Mouse (Mus musculus) left cerebral cortex, postnatal 36 days (tissue): ENCODE measurements around the gene Fmnl3. TPM values are rescaled to one million over a fixed set of nuclear protein-coding genes. Genes with fewer than 3 reads are reported as not detected.

Experiments used
- DNase-seq, 2 experiments: peaks; one replicate each; pipeline ENCODE4 v3.0.0; 2021 to 2022; ENCODE audit warnings: low spot score in 2 of 2, mixed read lengths in 1 of 2
- intact Hi-C: fragments of 180-260 bp; cut with DNase I; formaldehyde crosslinking; loops from one replicate; pipeline ENCODE4 v1.15.1; 2025
- total RNA-seq, 2 experiments: library from RNA; stranded (reverse); gene quantifications; 2 replicates each; pipeline ENCODE4 v1.2.3; 2021

Fmnl3 gene
- total RNA-seq = 10 to 100 TPM; 10.6 to 10.8 TPM

GRCm38 (mm10) chr15:99370259-99370691 lies at the start of gene Fmnl3:
Gene Fmnl3 (minus strand): TSS chr15:99370482.
- intact Hi-C loops = loop anchor here (1.0 kb wide), 1 partner anchor 53 kb away; no protein-coding TSS in a partner anchor
- DNase-seq = peak; percentile 96 to 97

DNA sequence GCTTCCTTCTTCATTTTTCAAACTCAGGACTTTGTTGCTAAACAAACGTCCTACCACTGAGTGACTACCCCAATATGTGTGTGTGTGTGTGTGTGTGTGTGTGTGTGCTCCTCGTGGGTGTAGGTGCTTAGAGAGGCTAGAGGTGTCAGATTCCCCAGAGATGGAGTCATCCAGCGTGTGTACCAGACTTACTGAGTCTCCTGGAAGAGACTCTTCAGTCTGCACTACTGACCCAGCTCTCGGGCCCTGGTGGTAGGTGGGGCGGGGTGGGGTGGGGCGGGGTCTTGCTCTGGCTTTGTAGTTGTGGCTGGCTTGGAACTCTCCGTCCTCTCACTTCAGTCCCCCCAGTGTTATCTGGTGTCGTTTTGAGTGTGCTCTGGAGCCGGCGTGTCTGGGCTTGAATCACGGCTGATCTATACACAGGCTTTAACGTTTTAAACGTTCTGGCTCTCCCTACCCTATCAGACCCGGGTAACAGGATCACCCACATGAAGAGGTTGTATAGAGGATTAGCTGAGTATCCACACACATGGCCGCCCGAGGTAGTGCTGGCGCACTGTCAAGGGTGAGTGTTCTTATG lies 47.5 kb upstream of the Fmnl3 start:
- intact Hi-C loops = loop anchor here (2.0 kb wide), 1 partner anchor 101 kb away; no protein-coding TSS in a partner anchor
- no peak for DNase-seq

GRCm38 (mm10) chr15:99416957-99417356 lies 46.7 kb upstream of the Fmnl3 start:
- intact Hi-C loops = loop anchor here (1.0 to 2.0 kb wide), 2 partner anchors 54 to 100 kb away; no protein-coding TSS in a partner anchor
- no peak for DNase-seq

DNA sequence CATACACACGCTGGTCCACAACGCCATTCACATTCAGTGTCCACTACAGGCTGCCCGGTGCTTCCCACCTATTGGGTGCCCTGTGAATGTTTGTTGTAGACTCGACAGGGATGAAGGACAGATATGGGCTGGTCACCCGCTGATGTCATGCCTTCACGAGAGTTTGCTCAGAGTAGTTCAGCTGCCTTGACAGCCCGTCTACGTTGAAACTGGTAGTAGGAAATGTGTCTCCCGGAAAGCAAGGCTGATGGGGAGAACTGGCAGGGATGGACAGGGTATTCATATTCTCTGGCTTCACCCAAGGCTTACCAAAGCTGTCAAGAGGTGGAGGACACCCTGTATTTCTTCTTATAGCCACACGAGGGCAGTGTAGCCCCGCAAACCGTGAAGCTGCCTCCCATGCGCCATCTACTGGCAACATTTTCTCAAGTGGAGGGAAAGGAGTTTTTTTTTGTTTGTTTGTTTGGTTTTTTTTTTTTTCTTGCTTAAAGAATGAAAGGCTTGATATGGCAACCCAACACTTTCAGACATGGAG lies 46.1 kb upstream of the Fmnl3 start:
- peak; percentile 65 to 74 for DNase-seq
- intact Hi-C loops = loop anchor here (1.0 to 2.0 kb wide), 2 partner anchors 55 to 100 kb away; no protein-coding TSS in a partner anchor

GRCm38 (mm10) chr15:99415793-99416192 lies 45.5 kb upstream of the Fmnl3 start:
- intact Hi-C loops = loop anchor here (1.0 to 2.0 kb wide), 2 partner anchors 56 to 99 kb away; no protein-coding TSS in a partner anchor
- no peak for DNase-seq

DNA sequence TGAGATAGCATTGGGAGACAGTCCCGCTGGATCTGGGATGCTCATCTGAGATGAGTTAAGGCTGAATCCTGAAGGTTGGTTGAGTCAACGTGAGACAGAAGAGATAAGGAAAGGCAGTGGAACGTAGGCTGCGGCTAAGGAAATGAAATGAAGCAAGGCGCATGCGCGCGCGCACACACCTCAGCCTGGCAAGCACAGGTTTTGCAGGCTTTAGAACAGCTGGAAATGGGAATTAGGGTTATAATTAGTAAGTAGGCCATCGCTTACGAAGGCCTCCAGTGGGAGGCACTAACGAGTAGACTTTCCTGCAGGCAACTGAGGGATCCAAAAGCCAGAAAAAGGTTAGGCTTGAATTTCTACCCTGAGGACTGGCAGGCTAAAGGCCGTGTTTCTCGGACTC lies 41.5 kb upstream of the Fmnl3 start:
- peak in 1 of 2 experiments; percentile 30 for DNase-seq
- intact Hi-C loops = no loop called here

GRCm38 (mm10) chr15:99408845-99409244 lies 38.6 kb upstream of the Fmnl3 start:
- intact Hi-C loops = no loop called here
- no peak for DNase-seq

DNA sequence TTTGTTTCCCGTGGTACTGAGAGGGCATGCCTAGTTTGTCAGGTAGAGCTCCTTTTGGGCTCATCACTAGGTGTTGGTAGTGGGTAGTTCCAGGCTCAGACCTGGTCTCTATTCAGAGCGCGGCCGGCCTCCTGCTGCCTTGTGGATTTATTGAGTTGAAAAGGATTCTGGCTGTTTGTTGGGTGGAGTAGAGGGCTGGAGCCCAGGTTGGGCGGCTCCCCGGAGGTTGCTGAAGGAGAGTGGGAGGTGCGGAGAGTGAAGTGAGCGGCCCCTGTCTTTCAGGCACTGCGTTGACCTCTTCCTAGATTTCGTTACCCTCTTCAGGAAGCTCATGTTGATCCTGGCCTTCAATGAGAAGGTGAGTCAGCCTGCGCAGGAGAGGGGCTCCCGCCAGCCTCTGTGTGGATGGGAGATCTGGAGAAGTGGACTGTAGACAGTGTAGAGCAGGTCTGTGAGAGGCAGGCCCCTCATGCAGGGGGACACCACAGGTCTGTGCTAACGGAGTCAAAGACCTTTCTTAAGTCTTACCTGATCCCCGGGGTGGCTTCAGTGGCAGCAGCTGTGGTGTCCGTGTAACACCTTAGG lies 36.8 kb upstream of the Fmnl3 start:
- no peak for DNase-seq
- intact Hi-C loops = no loop called here

GRCm38 (mm10) chr15:99405150-99405549 lies 34.9 kb upstream of the Fmnl3 start:
- intact Hi-C loops = no loop called here
- DNase-seq = no peak

DNA sequence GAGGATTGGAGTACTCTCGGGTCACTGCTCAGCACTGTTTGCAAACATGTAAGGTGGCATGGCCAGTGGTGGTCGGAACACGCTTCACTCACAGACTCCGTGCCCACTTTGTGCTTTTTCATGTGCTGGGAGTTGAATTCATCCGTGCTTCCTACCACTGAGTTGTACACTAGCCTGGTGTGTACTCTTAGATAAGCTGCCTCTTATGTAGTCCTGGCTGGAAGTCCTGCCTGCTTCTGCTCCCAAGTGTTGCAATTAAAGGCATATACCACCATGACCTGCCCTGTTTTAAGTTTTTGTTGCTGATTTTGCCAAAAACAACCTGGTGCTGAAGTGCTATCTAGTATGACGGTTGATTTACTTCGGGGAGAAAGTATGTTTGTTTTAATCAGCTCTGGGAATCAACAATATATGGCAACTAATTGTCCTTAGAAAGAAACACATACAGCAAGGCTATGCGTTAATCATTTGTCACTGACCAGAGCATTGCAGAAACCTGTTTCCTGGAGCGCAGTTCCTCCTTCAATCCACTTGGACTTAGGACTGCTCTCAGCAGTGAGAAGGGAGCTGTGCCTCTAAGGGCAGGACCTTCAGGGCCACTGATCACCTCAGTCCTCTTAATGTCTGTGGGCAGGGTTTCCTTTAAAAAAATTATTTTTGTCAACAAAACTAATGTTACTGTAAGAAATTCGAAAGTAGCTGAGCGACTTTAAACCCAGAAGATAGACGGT lies 33.0 kb upstream of the Fmnl3 start:
- intact Hi-C loops = no loop called here
- no peak for DNase-seq

DNA sequence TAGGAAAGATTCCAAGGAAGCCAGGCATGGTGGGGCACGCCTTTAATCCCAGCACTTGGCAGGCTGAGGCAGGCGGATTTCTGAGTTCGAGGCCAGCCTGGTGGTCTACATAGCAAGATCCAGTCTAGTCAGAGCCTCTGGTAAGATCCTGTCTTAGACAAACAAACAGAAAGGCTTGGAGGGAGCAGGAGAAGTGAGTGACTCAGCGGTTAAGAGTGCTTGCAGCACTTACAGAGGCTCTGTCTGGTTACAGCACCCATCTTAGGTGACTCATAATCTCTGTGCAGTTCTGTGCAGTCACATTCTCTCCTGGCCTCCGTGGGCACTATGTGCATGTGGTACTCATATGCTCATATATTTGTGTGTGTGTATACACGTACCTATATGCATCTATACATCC lies 30.3 kb upstream of the Fmnl3 start:
- no peak for DNase-seq
- intact Hi-C loops = no loop called here

DNA sequence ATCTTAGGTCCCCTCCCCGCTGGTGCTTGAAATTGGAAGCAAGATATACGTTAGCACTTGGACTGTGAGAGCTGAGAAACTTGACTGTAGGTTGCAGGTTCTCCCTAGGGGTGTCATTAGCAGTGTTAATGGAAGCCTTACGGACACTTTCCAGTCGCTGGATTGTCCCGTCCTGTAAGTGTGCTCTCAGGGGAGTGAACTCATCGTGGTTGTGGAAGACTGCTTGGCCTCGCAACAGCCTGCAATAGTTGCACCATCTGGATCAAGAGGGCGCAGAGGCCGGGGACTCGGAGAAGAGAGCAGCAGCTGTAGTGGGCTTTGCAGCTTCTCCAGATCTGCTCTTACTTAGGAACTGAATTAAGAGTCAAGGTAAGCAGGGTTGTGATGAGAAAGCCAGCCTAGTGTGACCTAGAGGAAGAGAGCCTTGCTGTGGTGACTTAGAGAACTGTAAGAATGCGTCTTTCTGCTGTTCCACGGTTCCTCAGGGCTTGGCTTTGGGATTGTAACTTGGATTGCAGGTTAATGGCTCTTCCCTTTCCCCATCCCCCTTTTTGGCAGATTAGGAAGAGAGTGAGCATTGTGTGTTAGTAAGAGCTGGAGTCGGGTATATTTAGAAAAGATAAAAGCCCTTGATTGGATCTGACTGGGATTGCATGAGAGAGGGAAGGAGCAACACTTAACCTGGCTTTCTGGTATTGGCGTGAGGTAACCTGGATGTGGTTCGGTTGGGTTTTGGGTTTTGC lies 29.4 kb upstream of the Fmnl3 start:
- intact Hi-C loops = no loop called here
- DNase-seq = no peak

DNA sequence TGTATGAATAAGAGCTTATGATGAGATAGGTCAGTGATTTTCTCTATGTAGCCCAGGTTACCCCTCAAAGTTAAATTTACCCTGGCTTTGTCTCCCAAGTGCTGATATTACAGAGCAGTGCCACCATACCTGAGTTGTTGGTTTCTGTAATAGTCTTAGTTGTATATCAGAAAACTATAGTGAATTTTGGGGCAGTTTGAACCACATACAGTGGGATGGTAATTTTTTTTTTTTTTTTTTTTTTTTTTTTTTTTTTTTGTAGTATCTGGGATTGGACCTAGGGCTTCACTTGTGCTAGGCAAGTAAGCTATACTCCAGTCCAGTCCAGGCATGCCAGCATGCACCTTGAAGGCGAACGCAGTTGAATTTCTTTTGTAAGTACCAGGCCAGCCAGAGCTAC lies 27.3 kb upstream of the Fmnl3 start:
- DNase-seq = no peak
- intact Hi-C loops = no loop called here

GRCm38 (mm10) chr15:99396875-99397274 lies 26.6 kb upstream of the Fmnl3 start:
- no peak for DNase-seq
- intact Hi-C loops = no loop called here

GRCm38 (mm10) chr15:99396462-99396861 lies 26.2 kb upstream of the Fmnl3 start:
- DNase-seq = no peak
- intact Hi-C loops = no loop called here

DNA sequence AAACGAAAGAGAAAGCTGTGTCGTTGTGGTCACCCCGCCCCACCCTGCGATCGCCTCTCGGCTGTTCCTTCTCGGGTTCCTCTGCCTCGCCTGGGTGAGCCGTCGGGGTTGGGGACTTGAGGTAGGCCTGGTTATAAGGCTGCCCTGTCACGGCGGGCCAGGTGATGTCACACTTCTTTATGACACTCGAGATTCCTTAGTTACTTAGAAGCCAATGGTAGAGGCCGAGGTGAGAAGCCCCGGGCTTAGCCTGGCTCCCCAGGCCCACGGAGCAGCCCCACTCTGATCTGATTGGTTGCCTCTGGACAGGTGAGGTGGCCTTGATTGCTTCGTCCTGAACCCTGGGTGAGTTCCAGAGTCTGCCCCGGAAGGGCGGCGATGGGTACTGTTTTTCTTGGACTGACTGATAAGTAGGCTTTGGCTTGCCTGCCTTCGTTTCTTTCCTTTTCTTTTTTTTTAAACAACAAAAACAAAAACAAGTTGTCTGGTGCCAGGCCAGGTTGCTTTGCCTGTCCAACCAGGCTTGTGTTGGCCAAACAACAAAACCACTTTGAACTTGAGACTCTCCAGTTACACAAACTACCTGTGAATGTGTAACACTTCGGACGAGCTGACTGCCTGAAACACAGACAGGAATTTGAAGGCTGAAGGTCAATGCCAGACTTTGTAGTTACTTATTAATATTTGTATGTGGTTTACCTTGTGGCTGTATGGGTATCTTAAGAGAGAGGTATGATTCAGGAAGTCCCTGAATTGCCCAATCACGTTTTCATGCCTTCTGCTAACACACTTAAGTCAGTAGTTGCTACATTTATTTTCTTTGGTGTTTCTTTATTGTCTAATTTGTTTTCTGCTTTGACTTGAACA lies 23.3 kb upstream of the Fmnl3 start:
- intact Hi-C loops = no loop called here

DNA sequence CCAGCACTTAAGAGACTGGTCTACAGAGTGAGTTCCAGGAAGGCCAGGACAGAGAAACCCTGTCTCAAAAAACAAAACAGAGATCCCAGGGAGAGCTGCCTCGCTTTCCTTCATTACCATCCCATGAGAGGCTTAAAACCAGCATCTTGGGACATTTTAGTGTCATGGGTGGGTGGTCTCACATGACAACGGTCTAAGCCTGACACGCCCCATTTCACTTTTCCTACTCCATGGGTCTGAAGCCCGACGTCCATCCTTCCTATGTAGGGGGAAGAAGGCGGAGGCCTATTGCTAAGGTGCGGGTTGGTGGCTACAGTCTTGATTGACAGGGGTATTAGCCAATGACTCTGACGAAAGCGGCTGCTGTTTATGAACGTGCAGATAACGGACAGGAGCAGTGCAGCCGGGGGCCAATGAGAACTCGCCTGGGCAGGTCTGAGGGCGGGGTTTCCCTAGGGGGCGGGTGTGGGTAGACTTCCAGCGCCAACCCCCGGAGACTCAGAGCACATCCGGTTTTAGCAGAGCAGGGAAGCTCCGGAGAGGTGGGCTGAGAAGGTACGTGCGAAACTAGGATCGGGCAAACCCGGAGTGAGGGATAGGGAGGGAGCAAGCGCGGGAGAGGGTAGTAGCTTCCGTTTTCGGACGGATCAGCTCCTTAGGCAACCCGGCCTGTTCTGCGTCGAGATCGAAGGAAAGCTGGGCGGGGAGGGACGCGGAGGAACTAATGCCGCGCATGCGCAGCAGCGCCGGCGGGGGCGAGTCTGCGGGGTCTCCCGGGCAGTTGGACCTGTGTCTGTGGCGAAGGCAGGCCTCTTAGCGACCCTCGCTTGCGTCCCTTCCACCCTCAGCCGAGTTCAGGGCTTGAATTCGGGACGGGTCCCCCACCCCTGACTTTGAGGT lies 22.5 kb upstream of the Fmnl3 start, which contains the start of gene Tmbim6:
TSS of gene Tmbim6 (plus strand) at position 397 of the 900 bp plus-strand sequence.
- intact Hi-C loops = no loop called here
- peak; percentile 97 to 99 for DNase-seq

More for the DNA sequence above, 23.3 kb upstream of the Fmnl3 start:
- no peak for DNase-seq

- intact Hi-C loops = no loop called here
- no peak for DNase-seq
Observed at GRCm38 (mm10) chr15:99391975-99392374, 21.7 kb upstream of the Fmnl3 start.
